Mouse (Mus musculus) left cerebral cortex, postnatal 14 days (tissue): ENCODE results near the gene Clic1. TPM values are rescaled to one million over a fixed set of nuclear protein-coding genes. Genes with fewer than 3 reads are reported as not detected.
A peak's percentile ranks its signal among the peaks of the same experiment; 100 is the strongest.
"Not testable (repeated sequence)": the region's sequence is repeated elsewhere in the genome, so short reads cannot be mapped to it uniquely, and the experiment has no call there.

Experiments
- DNase-seq, 2 experiments: peaks; one replicate each; pipeline ENCODE4 v3.0.0; 2021 to 2022; ENCODE audit warnings: low spot score in 2 of 2, mixed read lengths in 1 of 2
- intact Hi-C: fragments of 180-260 bp; cut with DNase I; formaldehyde crosslinking; loops from one replicate; pipeline ENCODE4 v1.15.1; 2025
- long read RNA-seq, 2 experiments: library from polyadenylated mRNA; stranded (forward); transcript quantifications; one replicate each; pipeline ENCODE4 v2.0.0; 2021
- total RNA-seq, 2 experiments: library from RNA; stranded (reverse); gene quantifications; 2 replicates each; pipeline ENCODE4 v1.2.3; 2021

The Clic1 gene
- total RNA-seq = 10 to 100 TPM; 10.1 to 13.8 TPM
- long read RNA-seq, experiment 1, transcript Clic1-201 (6 exons, 1,466 nt) = major isoform, 10 of 10 reads
- long read RNA-seq, experiment 1, partial matches to known transcripts = 0 of 10 reads
- long read RNA-seq, experiment 1, other reads (novel, unspliced or antisense) = 0 of 10 reads
- long read RNA-seq, experiment 2, transcript Clic1-201 (6 exons, 1,466 nt) = major isoform, 6 of 8 reads
- long read RNA-seq, experiment 2, partial matches to known transcripts = 0 of 8 reads
- long read RNA-seq, experiment 2, other reads (novel, unspliced or antisense) = 2 of 8 reads

GRCm38 (mm10) chr17:35049561-35050016 lies at the start of gene Clic1:
TSS of gene Clic1 (plus strand) at chr17:35049966.
- intact Hi-C loops = no loop called here
- DNase-seq = no peak

DNA sequence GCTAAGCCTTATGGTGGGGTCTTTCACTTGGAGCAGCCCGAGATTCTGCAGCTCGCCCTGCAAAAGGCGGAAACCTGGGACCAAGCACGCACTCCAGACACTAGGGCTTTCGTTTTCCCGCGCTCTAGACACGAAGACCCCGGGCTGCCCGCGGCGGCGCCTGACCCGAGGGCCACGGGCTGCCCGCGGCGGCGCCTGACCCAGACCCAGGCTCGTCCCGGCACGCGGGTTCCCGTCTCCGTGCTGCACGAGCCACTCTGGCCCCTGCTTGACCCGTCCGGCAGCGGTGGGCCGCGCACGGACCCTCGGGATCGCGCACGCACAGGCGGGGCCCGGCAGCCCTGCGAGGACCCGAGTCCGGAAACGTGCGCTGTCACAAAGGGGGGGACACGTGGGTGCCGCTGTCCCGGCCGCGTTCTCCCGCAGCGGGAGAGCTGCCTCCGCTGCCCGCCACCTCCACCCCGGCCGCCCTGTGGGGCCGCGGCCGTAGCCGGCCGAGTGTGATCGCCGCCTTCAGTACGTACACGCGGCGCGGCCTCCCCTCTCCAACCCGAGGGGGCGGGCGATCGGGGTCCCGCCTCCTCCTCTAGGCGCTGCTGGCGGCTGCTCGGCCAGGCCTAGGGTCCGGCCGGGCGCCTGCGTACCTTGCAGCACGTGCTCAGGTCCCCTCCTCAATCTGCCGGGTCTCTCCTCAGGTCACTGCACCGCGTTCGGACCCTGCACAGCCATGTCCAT lies 48.9 kb upstream of the Clic1 start, which contains the start of gene Vars:
Gene Vars (plus strand): TSS at position 271 of the 735 bp plus-strand sequence.
- intact Hi-C loops = loop anchor here (10.0 kb wide), 1 partner anchor 234 kb away; the partner anchor contains the start of genes Atp6v1g2 and Nfkbil1
- DNase-seq = peak; percentile 68 to 71

DNA sequence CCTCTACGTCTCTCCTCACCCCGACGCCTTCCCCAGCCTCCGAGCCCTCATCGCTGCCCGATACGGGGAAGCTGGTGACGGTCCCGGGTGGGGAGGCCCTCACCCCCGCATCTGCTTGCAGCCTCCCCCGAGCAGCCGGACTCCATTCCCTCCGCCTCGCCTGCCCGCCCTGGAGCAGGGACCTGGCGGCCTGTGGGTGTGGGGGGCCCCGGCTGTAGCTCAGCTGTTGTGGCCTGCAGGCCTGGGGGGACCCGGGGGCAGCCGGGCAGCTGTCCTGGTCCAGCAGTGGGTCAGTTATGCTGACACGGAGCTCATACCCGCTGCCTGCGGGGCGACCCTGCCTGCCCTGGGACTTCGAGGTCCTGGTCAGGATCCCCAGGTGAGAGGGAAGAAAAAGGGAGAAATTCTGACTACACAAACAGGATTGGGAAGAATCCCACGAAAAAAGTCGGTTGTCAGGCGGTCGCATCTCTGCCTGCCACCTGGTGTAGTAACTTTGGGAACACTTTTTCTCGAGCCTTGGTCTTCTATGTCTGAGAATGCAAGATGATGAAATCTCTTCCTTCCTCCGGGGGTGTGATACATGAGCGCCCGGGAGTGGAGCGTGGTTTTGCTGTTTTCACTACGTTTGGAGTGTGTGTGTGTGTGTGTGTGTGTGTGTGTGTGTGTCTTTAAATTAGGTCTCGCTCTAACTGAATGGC lies 48.2 kb upstream of the Clic1 start:
- peak; percentile 38 to 73 for DNase-seq
- intact Hi-C loops = loop anchor here (10.0 kb wide), 1 partner anchor 233 kb away; the partner anchor contains the start of genes Atp6v1g2 and Nfkbil1

- DNase-seq = no peak
- intact Hi-C loops = loop anchor here (10.0 kb wide), 1 partner anchor 232 kb away; the partner anchor contains the start of genes Atp6v1g2 and Nfkbil1
Observed at GRCm38 (mm10) chr17:35002153-35002865, 47.5 kb upstream of the Clic1 start.

DNA sequence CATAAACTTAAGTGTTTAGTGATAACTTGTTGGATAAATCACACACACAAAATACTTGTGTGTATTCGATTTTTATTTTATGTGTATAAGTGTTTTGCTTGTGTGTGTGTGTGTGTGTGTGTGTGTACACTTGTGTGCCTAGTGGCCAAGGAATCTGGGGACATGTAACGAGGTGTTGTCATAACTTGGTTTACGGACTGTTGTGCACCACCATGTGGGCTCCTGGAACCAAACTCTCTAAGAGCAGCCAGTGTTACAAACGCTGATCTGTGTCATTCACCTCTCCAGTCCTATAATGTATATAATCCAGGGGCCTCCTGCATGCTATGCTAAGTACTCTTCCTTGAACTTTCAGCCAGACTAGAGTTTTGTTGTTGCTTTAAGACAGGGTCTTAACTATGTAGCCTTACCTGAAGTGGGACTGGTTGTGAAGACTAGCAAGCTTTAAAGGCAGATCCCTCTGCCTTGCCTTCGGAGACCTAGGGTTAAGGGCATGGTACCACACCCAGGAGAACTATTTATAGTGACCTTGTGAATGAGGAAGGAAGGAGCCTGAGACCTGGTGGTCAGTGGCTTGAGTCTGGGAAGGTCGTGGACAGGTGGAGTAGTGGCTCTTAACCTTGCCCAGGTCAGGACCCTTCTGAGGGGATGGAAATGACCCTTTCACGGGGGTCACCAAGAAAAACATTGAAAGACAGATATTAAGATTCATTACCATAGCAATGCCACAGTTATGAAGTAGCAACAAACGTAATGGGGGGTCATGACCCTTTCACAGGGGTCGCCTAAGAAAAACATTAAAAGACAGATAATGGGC lies 46.5 kb upstream of the Clic1 start:
- DNase-seq = no peak
- intact Hi-C loops = loop anchor here (10.0 kb wide), 1 partner anchor 232 kb away; the partner anchor contains the start of genes Atp6v1g2 and Nfkbil1

GRCm38 (mm10) chr17:35004075-35004717 lies 45.6 kb upstream of the Clic1 start:
- no peak for DNase-seq

DNA sequence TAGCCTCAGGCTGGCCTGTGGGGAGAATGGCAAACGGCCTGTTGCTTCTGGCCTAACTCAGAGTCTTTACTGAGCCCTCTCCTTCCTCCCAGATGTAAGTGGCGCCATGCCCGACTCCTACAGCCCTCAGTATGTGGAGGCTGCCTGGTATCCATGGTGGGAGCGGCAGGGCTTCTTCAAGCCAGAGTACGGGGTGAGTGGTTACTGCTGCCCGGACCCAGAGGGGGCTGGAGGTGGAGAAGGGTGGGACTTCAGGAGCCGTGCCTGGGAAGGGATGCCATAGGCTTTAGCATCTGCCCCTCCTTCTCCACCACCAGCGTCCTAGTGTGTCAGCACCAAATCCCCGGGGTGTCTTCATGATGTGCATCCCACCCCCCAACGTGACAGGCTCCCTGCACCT lies 44.6 kb upstream of the Clic1 start:
- no peak for DNase-seq
- intact Hi-C loops = loop anchor here (10.0 kb wide), 1 partner anchor 230 kb away; the partner anchor contains the start of genes Atp6v1g2 and Nfkbil1

More at GRCm38 (mm10) chr17:35004075-35004717, 45.6 kb upstream of the Clic1 start:
- intact Hi-C loops = loop anchor here (10.0 kb wide), 1 partner anchor 231 kb away; the partner anchor contains the start of genes Atp6v1g2 and Nfkbil1

DNA sequence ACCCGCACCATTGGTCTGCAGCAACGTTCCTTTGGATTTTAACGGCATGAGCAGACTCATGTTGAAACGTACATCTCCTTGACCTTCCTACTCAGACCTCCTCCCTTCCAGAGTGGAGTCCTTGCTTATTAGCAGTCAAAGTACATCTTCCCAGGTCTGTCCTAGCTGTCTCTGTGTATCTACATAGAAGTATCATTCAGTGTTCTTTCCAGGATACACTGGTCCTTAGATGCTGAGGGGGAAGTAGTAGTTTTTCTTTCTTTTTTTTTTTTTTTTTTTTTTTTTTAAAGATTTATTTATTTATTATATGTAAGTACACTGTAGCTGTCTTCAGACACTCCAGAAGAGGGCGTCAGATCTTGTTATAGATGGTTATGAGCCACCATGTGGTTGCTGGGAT lies 43.9 kb upstream of the Clic1 start:
- not testable (repeated sequence) for DNase-seq
- intact Hi-C loops = loop anchor here (10.0 kb wide), 1 partner anchor 229 kb away; the partner anchor contains the start of genes Atp6v1g2 and Nfkbil1

- DNase-seq = no peak
- intact Hi-C loops = loop anchor here (10.0 kb wide), 1 partner anchor 227 kb away; the partner anchor contains the start of genes Atp6v1g2 and Nfkbil1
Observed at GRCm38 (mm10) chr17:35007387-35007991, 42.3 kb upstream of the Clic1 start.

DNA sequence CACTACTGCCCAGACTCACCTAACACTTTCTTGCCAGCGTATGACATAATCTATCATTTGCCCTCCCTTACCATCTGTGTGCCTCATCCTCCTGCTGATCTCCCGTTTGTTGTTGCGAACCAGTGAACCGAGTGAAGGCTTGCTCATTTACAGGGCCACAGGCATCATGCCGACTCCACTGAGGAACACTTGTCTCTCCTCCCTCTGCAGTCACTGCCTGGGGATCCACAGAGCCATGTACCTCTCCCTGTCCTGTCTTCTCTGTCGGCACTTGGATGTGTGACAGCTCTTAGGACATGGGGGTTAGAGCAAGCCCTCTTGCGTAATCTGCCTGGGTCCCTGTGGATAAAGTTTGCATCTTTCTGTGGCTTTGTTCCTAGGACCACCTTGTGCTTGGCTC lies 40.2 kb upstream of the Clic1 start:
- intact Hi-C loops = loop anchor here (10.0 kb wide), 1 partner anchor 225 kb away; the partner anchor contains the start of genes Atp6v1g2 and Nfkbil1

GRCm38 (mm10) chr17:35011440-35011839 lies 38.3 kb upstream of the Clic1 start:
- intact Hi-C loops = no loop called here
- DNase-seq = no peak

More for the DNA sequence above, 40.2 kb upstream of the Clic1 start:
- no peak for DNase-seq

DNA sequence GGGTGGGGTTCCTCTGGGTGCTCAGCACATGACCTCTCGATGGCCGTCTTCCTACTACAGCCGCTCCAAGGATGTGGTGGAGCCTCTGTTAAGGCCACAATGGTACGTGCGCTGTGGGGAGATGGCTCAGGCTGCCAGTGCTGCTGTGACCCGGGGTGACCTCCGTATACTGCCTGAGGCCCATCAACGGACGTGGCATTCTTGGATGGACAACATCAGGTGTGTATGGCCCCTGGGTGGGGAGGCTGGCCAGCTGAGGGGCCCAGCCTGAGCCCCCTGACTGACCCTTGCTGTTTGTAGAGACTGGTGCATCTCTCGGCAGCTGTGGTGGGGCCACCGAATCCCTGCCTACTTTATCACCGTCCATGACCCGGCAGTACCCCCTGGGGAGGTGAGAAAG lies 37.3 kb upstream of the Clic1 start:
- intact Hi-C loops = no loop called here
- DNase-seq = no peak

DNA sequence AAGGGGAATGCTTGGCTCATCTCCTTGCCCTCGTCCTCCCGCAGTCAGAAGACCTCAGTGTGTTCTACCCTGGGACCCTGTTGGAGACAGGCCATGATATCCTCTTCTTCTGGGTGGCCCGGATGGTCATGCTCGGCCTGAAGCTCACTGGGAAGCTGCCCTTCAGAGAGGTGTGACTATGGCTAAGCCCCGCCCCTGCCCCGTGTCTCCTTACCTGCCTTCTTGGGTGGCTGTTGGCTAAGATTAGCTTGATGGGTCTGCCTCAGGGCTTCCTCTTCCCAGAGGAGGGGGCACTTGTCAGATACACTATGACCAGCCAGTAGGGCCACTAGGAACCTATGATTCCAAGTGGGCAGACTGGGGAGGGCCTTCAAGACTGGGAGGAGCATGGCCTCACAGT lies 36.5 kb upstream of the Clic1 start:
- no peak for DNase-seq
- intact Hi-C loops = no loop called here

- intact Hi-C loops = no loop called here
- DNase-seq = no peak
Observed at GRCm38 (mm10) chr17:35015296-35015695, 34.5 kb upstream of the Clic1 start.

DNA sequence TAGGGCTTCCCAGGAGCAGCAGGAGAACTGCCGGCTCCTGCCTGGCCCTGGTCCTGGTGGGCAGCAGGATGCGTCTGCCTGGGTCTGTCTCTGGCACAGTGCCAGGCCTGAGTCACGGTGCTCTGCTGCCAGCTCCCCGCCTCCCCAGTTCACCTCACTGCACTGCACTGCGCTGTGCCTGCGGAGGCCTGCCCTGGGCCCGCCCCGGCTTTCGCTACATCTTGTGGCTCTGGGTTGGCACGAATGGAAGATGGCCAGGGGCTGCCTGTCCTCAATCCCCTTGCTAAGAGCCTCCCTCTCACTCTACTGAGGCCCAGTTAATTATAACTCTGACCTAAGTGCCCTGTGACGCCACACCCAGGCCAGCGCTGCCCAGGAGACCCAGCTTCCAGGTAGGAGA lies 33.4 kb upstream of the Clic1 start, which contains the start of gene Vwa7:
Gene Vwa7 (plus strand): TSS at position 204 of the 400 bp plus-strand sequence.
- DNase-seq = no peak
- intact Hi-C loops = no loop called here

DNA sequence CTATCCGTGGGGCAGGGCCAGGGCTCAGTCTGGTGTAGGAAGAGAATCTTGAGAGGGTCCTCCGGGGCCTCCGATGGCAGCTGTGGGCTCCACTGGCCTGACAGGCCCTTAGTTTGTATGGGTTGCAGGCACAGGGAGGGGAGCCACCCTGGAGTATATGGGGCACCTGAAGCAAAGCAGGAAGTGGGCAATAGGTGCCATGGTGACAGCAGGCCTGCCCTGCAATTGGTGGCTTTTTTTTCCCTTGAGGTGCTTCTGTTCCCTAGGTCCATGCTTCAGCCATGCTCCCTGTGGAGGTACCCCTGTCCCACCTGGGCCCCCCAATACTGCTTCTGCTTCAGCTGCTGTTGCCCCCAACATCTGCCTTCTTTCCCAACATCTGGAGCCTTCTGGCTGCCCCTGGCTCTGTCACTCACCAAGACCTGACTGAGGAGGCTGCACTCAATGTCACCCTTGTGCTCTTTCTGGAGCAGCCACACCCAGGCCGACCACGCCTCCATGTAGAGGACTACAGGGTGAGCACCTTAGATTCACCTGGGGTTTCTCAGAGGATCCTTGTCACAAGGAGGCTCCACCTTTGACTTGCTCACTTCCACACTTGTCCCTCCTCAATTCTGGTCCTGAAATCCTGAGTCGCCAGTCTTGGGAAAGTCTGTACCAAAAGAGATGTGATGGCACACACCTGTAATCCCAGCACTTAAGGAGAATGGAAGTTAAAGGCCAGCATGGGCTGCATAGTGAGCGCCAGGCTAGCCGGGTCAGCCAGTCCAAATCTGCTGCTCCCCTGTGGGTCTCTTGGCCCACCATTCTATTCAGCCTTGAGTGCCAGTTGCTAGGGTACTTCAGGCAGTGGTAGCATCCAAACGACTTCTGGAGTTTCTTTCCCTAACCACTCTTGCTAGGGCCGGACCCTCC lies 32.7 kb upstream of the Clic1 start:
- DNase-seq = no peak
- intact Hi-C loops = no loop called here
